Mouse (Mus musculus): ENCODE data around the gene Hist1h2ai.

- no peak for TF ChIP-seq CTCF (IDR thresholded peaks at IDR 0.05; ENCODE audit: extremely low read depth, insufficient read length, insufficient replicate concordance, low read depth, low read length)
- no peak for TF ChIP-seq POLR2A (IDR thresholded peaks at IDR 0.05; ENCODE audit: low read depth, low read length)
These were observed 35.6 kb downstream of the Hist1h2ai start for GRCm38 (mm10) chr13:21751827-21752226.

Data from small intestine, adult 2 months (tissue).